33 mouse cellular contexts compared by ENCODE assay signal in genomic region chr11:116443935-116444334, GRCm38 (mm10). TPM values are rescaled to one million over a fixed set of nuclear protein-coding genes. Genes with fewer than 3 reads are reported as not detected.
DNase-seq lines count a peak whose midpoint lies in the region; ATAC-seq lines count a peak whose summit lies in the region.
"Had no signal": no experiment of that assay in that cellular context is flagged by ENCODE, and none has a peak within 500 bp of the region (broad histone marks: within the 10 kb centered on the region; RNA-seq: fewer than 3 reads in every experiment).

No protein-coding gene starts in this region.

- H3K27me3 ChIP-seq in kidney, embryonic 15.5 days, result peaks cover 22% of the 10 kb centered on the region
- peaks cover 28% of the 10 kb centered on the region for H3K27me3 ChIP-seq in limb, embryonic 10.5 days (ENCODE audit: low read depth, poor library complexity, severe bottlenecking)
- H3K27me3 ChIP-seq: Patski had no signal

- H3K9me3 ChIP-seq in kidney, embryonic 15.5 days (replicated peaks), result no peaks in the 10 kb centered on the region
- H3K9me3 ChIP-seq in limb, embryonic 10.5 days (replicated peaks), result no peaks in the 10 kb centered on the region
- H3K9me3 ChIP-seq: forebrain, embryonic 15.5 days; G1E; heart, embryonic 10.5 days; heart, embryonic 15.5 days had no signal

- peak; percentile 33 for DNase-seq in adrenal gland, adult 2 months
- DNase-seq in adrenal gland, postnatal 10 days, result no peak
- DNase-seq in kidney, postnatal 10 days, result no peak
- DNase-seq in 3T3-L1 (ENCODE audit: low read depth, low spot score), result peak; percentile 25
- DNase-seq in limb, embryonic 10.5 days (ENCODE audit: low spot score), result no peak
- DNase-seq in left cerebral cortex, postnatal 25 days (ENCODE audit: low spot score in 2 of 2), result no peak
- DNase-seq: cerebellum, adult 18-20 months; cerebellum, postnatal 14 days; gastrocnemius, postnatal 25 days; heart, adult 11 months; heart, postnatal 36 days; kidney, adult 9 months; kidney, postnatal 25 days; left cerebral cortex, postnatal 4 days; liver; lung, embryonic 14.5 days; lung, postnatal 14 days; right cerebral cortex, adult 18-20 months; spleen, adult 18-20 months; thymus, postnatal 14 days had no signal

- no peak overlapping the region for H3K4me2 ChIP-seq in kidney, embryonic 15.5 days
- H3K4me2 ChIP-seq: forebrain, embryonic 15.5 days; heart, embryonic 15.5 days; hindbrain, embryonic 14.5 days; lung, embryonic 14.5 days had no signal

- no peak overlapping the region for H3K9ac ChIP-seq in kidney, embryonic 15.5 days
- H3K9ac ChIP-seq: forebrain, embryonic 15.5 days; heart, embryonic 15.5 days; hindbrain, embryonic 14.5 days; liver, embryonic 14.5 days; lung, embryonic 14.5 days had no signal

- intact Hi-C loops in left cerebral cortex, postnatal 25 days (cut with DNase I), result loop anchor here (10.0 kb wide), 1 partner anchor 219 kb away; no protein-coding TSS in a partner anchor

- peaks cover 57% of the 10 kb centered on the region for H3K4me1 ChIP-seq in kidney, embryonic 15.5 days
- peaks cover 51% of the 10 kb centered on the region for H3K4me1 ChIP-seq in limb, embryonic 10.5 days

- no peak for ATAC-seq in kidney, embryonic 15.5 days (replicated peaks; ENCODE audit: low FRiP score)
- ATAC-seq: forebrain, embryonic 15.5 days; Patski had no signal

- H3K36me3 ChIP-seq in kidney, embryonic 15.5 days, result peaks cover 10% of the 10 kb centered on the region
- H3K36me3 ChIP-seq in limb, embryonic 10.5 days, result peaks cover 24% of the 10 kb centered on the region
- H3K36me3 ChIP-seq: heart, embryonic 15.5 days had no signal

- H3K4me3 ChIP-seq in kidney, embryonic 15.5 days (replicated peaks), result no peak overlapping the region
- no peak overlapping the region for H3K4me3 ChIP-seq in limb, embryonic 10.5 days
- H3K4me3 ChIP-seq: forebrain, embryonic 15.5 days; heart, embryonic 10.5 days; heart, embryonic 15.5 days; left cerebral cortex, adult 2 months had no signal

- H3K27ac ChIP-seq in kidney, embryonic 15.5 days, result 0 out of 2 replicates have a peak overlapping the region, but pooled peaks have one; percentile 56
- H3K27ac ChIP-seq in limb, embryonic 10.5 days, result peak overlapping the region; percentile 50; the same call in 1 of the 2 replicates
- H3K27ac ChIP-seq: forebrain, embryonic 15.5 days; heart, embryonic 10.5 days; heart, embryonic 15.5 days; hindbrain, embryonic 14.5 days; left cerebral cortex, adult 2 months; liver, embryonic 14.5 days had no signal

- WGBS in kidney, embryonic 15.5 days, result 88% methylated on average over 6 of the region's 6 CpGs
- WGBS in limb, embryonic 10.5 days, result 90% methylated on average over 6 of the region's 6 CpGs

RNA-seq across cellular contexts. Expression of gene Ubald2, which starts 10.0 kb away (rescaled TPM):
- total RNA-seq in adrenal gland, adult 2 months (2021), result 10 to 100 TPM; 16.3 to 35.2 TPM
- polyA plus RNA-seq in adrenal gland, adult 2 months (2012; rRNA removed), result 119 and 158 TPM in 2 replicates
- total RNA-seq in adrenal gland, postnatal 10 days (2021), result 10 to 100 TPM; 47.9 to 51.1 TPM
- polyA plus RNA-seq in kidney, embryonic 15.5 days (2015; fragmentation: Nextera tagmentation; extraction: Ambion mirVana), result 45.7 and 58.1 TPM in 2 replicates
- polyA plus RNA-seq in limb, embryonic 10.5 days (2016; fragmentation: Nextera tagmentation; extraction: Ambion mirVana), result 44.1 and 51.8 TPM in 2 replicates
- 10 to 100 TPM; 31.3 to 33.7 TPM for total RNA-seq in left cerebral cortex, postnatal 25 days (2021)

RNA-seq across cellular contexts. Expression of gene Qrich2, which starts 22.1 kb away (rescaled TPM):
- total RNA-seq in adrenal gland, adult 2 months (2021), result not detected
- polyA plus RNA-seq in adrenal gland, adult 2 months (2012; rRNA removed), result 0.06 TPM in 1 of 2 replicates, not detected in the other
- not detected for total RNA-seq in adrenal gland, postnatal 10 days (2021)
- polyA plus RNA-seq in kidney, embryonic 15.5 days (2015; fragmentation: Nextera tagmentation; extraction: Ambion mirVana), result 0.14 and 0.30 TPM in 2 replicates
- 0.36 and 0.44 TPM in 2 replicates for polyA plus RNA-seq in limb, embryonic 10.5 days (2016; fragmentation: Nextera tagmentation; extraction: Ambion mirVana)
- not detected for total RNA-seq in left cerebral cortex, postnatal 25 days (2021)
- total RNA-seq: adrenal gland, postnatal 36 days; gastrocnemius, adult 18-20 months; gastrocnemius, postnatal 25 days; layer of hippocampus, adult 18-20 months had no signal
- polyA plus RNA-seq: forebrain, embryonic 15.5 days; frontal cortex, adult 2 months; heart, embryonic 15.5 days; hindbrain, embryonic 14.5 days had no signal

RNA-seq across cellular contexts. Expression of gene Rnf157, which starts 31.1 kb away (rescaled TPM):
- total RNA-seq in adrenal gland, adult 2 months (2021), result 1 to 10 TPM; 6.8 to 7.2 TPM
- 4.6 and 5.5 TPM in 2 replicates for polyA plus RNA-seq in adrenal gland, adult 2 months (2012; rRNA removed)
- 10 to 100 TPM; 11.2 to 16.5 TPM for total RNA-seq in adrenal gland, postnatal 10 days (2021)
- polyA plus RNA-seq in kidney, embryonic 15.5 days (2015; fragmentation: Nextera tagmentation; extraction: Ambion mirVana), result 12.4 and 12.5 TPM in 2 replicates
- polyA plus RNA-seq in limb, embryonic 10.5 days (2016; fragmentation: Nextera tagmentation; extraction: Ambion mirVana), result 11.1 and 18.3 TPM in 2 replicates
- total RNA-seq in left cerebral cortex, postnatal 25 days (2021), result 100 to 1,000 TPM; 252 to 278 TPM

RNA-seq across cellular contexts. Expression of gene Prpsap1, which starts 50.1 kb away (rescaled TPM):
- 10 to 100 TPM; 76.0 to 85.0 TPM for total RNA-seq in adrenal gland, adult 2 months (2021)
- polyA plus RNA-seq in adrenal gland, adult 2 months (2012; rRNA removed), result 223 and 257 TPM in 2 replicates
- total RNA-seq in adrenal gland, postnatal 10 days (2021), result 10 to 100 TPM; 68.0 to 80.1 TPM
- polyA plus RNA-seq in kidney, embryonic 15.5 days (2015; fragmentation: Nextera tagmentation; extraction: Ambion mirVana), result 196 and 208 TPM in 2 replicates
- polyA plus RNA-seq in limb, embryonic 10.5 days (2016; fragmentation: Nextera tagmentation; extraction: Ambion mirVana), result 203 and 209 TPM in 2 replicates
- 10 to 100 TPM; 65.7 to 76.2 TPM for total RNA-seq in left cerebral cortex, postnatal 25 days (2021)

Comparison
In these comparisons a context has a peak if more than half of its experiments do, and no peak if none do; other contexts are left out.
1. DNase-seq: peak in adrenal gland, adult 2 months (single experiment) and 3T3-L1 (single experiment); none in adrenal gland, postnatal 10 days (single experiment), kidney, postnatal 10 days (single experiment), limb, embryonic 10.5 days (single experiment) and left cerebral cortex, postnatal 25 days (0 of 2).
2. RNA of gene Rnf157, which starts 31.1 kb away (total RNA-seq): 252 to 278 TPM in left cerebral cortex, postnatal 25 days; 11.2 to 16.5 TPM in adrenal gland, postnatal 10 days and 6.8 to 7.2 TPM in adrenal gland, adult 2 months; every median in the first group is over 10 times any median in the second.